Mouse (Mus musculus) right cerebral cortex, adult 18-20 months (tissue): Measurements from ENCODE around the gene Elmo1.

ENCODE experiments used
- DNase-seq: peaks from one replicate; pipeline ENCODE4 v3.0.0; 2022; ENCODE audit warnings: mixed read lengths

Gene Elmo1

DNA sequence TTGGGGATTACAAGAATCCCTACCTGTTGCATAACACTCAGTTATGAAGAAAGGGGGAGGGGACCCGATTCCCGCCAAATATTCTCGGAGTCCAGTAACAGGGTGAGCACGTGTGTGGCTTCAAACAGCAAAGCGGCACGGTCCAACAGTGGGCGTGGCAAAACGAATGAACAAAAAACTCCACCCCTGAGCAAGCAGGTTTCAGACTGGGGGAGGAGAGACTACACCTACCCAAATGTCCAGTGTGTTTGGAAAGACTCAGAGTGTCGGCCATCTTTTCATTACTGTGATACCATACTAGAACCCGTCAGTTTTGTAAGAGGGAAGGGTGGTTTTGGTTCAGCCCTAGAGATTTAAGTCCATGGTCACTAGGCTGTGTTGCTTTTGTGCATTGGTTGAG lies 35.4 kb downstream of the Elmo1 start:
- DNase-seq = no peak

DNA sequence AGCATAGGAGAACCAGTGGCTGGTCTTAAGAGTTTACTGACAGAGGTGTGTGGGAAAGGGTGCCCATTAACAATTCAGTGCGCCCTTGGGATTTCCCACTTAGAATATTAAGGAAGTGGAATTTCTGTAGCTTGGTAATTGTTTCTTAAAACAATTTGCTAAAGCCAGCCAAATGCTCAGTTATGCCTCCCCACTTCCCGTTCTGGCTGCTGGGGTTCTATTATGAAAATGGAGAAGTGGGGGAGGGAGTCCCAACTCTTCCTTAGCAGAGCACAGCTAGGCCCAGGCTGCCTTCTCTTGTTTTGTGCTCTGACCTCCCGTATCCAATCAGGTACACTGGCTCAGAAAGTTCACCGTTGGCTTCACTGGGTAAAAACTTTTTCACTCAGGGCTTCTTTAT lies 37.2 kb downstream of the Elmo1 start:
- no peak for DNase-seq

DNA sequence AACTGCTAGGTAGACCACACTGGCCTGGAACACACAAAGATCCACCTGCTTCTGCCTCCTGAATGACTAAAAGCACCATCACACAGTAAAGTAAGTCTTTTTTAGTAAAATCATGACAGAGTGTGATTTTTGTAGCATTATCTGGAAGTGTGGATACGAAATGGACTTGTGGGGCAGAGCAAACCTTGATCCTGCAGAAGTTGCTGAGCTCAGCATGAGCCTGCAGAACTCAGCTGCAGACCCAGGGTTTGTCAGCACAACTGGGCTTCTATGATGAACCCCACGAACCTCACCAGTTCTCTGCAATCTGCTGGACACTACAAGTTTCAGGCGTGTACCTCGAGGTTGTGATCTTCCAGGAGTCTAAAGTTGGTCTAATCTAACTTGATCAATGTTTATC lies 37.7 kb downstream of the Elmo1 start:
- no peak for DNase-seq

DNA sequence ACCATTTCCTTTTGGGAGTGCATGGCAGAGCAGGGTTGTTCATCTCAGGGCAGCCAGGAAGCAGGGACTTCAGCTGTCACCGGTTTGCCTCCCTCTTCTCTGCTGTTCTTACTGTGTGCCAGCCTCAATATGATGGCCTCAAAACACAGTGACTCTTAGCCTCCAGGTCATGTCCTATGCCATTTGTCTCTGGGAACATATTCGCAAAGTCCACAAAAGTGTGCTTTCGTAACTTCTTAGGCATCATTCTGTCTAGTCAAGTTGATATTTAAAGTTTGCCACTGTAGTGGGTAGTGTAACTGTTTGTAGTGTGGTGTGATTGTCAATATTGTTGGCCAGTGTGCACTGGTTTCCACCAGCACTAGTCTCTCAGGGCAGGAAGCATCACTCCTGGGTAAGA lies 40.3 kb downstream of the Elmo1 start:
- no peak for DNase-seq

- no peak for DNase-seq
Observed at GRCm38 (mm10) chr13:20131322-20131997, 41.1 kb downstream of the Elmo1 start.

DNA sequence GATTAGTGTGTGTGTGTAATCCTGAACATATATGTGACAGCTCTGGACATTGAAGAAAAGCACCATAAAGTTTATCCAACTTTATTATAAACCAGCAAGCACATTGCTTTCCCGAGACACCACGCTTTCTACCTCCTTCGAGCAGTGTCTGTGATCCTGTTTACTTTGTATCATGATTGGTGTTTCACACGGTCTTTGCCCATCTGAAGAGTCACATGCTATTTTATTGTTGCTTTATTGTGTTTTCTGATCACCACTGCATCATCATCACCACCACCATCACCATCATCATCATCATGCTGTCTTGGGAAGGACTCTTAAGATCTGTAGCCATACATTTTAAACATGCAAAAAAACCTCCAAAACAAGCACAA lies 41.6 kb downstream of the Elmo1 start:
- DNase-seq = no peak

- no peak for DNase-seq
Observed at GRCm38 (mm10) chr13:20133602-20134394, 43.4 kb downstream of the Elmo1 start.

DNA sequence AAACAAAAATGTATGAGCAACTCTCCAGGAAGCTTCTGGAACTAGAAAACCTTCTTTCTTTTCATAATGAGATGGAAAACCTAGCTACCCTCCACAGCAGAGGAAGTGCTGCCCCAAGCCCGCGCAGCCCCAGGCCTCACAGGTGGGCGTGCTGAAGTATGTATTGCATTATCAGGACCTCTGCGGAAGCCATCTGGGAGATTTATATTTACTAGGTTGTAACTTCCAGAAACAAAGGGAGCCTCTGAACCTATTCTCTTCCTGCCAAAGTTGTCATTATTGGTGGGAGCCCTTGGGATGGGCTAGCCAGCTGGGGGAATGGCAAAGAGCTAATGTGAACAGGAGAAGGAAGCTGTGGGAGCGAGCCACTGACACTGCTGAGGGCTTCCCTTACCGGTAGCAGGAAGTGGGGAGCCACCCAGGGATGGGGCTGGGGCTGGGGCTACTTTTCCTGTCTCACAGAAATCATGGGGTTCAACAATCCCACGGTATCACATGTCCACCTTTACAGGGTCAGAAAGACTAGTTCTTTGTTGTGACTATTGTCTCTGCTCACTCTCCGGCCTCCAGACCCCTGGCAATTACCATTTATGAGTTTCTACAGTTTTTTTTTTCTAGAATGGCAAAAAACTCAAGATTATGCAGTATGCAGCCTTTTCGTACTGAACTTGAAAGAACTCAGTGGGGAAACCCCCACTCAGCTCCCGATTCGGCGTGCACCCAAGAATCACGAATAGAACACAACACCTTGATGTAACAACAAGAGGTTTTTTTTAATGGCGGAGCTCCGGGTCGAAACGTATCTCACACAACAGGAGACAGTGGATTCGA lies 44.2 kb downstream of the Elmo1 start:
- DNase-seq = no peak

GRCm38 (mm10) chr13:20136753-20137152 lies 46.4 kb downstream of the Elmo1 start:
- DNase-seq = no peak

GRCm38 (mm10) chr13:20138466-20138865 lies 48.1 kb downstream of the Elmo1 start:
- no peak for DNase-seq

GRCm38 (mm10) chr13:20139060-20139459 lies 48.7 kb downstream of the Elmo1 start:
- DNase-seq = no peak

GRCm38 (mm10) chr13:20139825-20140665 lies 49.6 kb downstream of the Elmo1 start:
- no peak for DNase-seq

DNA sequence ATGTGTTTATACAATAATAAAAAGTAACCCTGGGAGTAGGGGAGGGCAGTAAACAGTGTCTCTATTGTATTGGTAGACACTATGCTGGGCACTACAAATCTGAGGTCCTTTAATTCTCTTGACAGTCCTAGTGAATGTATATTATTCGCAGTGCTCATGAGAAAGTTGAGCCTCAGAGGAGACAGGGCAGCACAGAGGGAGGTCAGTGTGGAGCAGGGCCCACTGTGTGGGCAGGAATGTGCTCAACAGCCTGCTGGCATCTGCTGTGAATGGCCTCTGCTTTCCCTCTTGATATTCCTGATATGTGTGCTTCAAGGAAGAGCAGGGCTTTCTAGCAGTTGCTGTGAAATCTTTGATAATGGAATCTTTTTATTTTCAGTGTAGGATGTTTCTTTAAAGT lies 52.2 kb downstream of the Elmo1 start:
- DNase-seq = no peak

DNA sequence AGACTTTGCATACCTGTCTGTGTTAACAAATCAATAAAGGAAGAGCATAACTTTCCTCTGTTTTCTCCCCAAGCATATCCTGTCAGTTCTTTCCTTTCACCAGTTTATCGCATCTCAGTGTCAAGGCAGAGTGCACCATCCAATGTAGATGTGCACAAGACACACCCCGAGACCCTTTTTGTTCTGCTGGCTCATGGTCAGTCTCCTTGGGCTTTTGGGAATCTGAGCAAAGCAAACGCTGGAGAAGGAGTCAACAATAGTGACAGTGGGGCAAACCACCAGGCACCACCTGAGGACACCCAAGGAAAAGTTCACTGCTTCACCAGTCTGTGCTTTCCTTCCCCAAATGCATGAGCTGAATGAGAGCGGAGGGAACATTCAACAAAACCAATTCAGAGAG lies 56.5 kb downstream of the Elmo1 start:
- DNase-seq = no peak

DNA sequence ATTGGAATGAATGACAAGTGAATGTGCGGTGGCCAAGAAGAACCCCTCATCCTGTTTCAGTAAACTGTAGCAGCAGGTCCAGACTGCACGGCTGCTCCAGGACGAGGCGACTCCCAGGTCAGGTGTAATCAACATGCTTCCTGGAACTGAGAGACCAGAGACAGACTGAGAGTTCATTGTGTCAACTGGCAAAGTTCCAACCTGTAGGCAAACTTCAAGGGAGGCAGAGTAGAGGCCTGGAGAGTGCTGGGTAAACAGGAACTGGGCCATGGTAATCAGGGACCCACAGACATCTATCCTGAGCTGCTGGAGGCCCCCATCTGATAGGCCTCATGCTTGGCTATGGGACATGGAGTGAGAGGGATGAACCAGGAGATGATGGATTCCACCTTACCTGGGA lies 57.3 kb downstream of the Elmo1 start:
- DNase-seq = no peak

DNA sequence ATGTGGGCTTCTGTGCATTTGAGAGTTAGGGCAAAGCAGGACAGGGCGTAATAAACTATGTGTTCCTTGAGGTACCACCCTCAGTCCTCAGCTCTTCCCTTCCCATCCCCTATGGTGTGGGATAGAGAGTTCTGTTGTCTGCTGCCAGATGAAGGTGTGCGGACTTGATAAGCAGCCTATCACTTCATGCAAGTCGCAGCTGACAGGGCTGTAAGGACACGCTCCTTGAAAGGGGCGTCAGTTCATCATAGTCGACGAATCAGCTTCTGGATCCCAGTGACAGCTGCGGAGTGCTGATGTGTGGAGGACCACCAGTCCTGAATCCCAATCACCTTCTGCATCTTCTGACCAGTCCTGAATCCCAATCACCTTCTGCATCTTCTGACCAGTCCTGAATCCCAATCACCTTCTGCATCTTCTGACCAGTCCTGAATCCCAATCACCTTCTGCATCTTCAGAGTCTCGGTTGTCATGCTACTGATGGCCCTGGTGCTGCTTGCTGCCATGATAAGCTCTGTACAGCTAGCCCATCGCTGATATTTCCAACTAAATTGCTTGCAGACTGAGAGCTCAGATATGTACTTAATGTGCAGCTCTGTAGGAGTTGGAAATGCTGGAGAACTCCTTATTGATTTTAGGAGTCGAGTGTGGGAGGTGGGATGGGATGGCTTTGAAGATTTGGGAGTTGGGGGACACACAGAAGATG lies 59.9 kb downstream of the Elmo1 start:
- no peak for DNase-seq

- no peak for DNase-seq
Observed at GRCm38 (mm10) chr13:20151302-20151978, 61.0 kb downstream of the Elmo1 start.

DNA sequence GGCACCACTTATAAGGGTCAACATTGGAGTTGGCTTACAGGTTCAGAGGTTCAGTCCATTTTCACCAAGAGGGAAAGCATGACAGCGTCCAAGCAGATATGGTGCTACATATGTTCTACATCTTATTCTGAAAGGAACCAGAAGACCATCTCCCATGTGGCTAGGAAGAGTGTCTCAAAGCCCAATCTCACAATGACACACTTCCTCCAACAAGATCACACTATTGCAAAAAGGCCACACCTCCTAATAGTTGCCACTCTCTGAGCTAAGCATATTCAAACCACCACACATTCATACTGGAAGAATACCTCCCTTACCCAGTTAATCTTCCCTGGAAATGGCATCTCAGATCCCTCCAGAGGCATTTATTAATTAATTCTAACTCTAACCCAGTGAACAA lies 66.7 kb downstream of the Elmo1 start:
- DNase-seq = no peak

GRCm38 (mm10) chr13:20157529-20157928 lies 67.1 kb downstream of the Elmo1 start:
- no peak for DNase-seq

GRCm38 (mm10) chr13:20163339-20163954 lies 73.1 kb downstream of the Elmo1 start:
- DNase-seq = no peak

GRCm38 (mm10) chr13:20164837-20165236 lies 74.4 kb downstream of the Elmo1 start:
- DNase-seq = no peak
